Mouse (Mus musculus) myocyte (in vitro differentiated cells): ENCODE data around the gene Pde8a. TPM values are rescaled to one million over a fixed set of nuclear protein-coding genes. Genes with fewer than 3 reads are reported as not detected.

Experiments used
- H3K27me3 ChIP-seq: one replicate; pipeline ENCODE4 v1.6.1; 2011; ENCODE audit not compliant: control insufficient read depth, insufficient read depth, insufficient read length
- H3K36me3 ChIP-seq: one replicate; pipeline ENCODE4 v1.6.1; 2011; ENCODE audit not compliant: control insufficient read depth, insufficient read depth
- H3K4me2 ChIP-seq: one replicate; pipeline ENCODE4 v1.6.1; 2011; ENCODE audit warnings: low read depth, control low read depth
- H3K4me3 ChIP-seq: one replicate; pipeline ENCODE4 v1.5.1; 2011; ENCODE audit warnings: mild to moderate bottlenecking, control low read depth, moderate library complexity
- H3K79me2 ChIP-seq: one replicate; pipeline ENCODE4 v1.6.1; 2011; ENCODE audit not compliant: control insufficient read depth, insufficient read depth
- H3ac ChIP-seq: one replicate; pipeline ENCODE4 v1.6.1; 2011; ENCODE audit not compliant: control insufficient read depth, insufficient read length
- CEBPB ChIP-seq: IDR thresholded peaks from 2 replicates; pipeline ENCODE4 v1.6.1; 2011; ENCODE audit warnings: mild to moderate bottlenecking, moderate library complexity; ENCODE audit not compliant: poor library complexity, insufficient read depth, severe bottlenecking
- E2F4 ChIP-seq: IDR thresholded peaks from one replicate; pipeline ENCODE4 v1.6.1; 2011; ENCODE audit warnings: mild to moderate bottlenecking, control low read depth, moderate library complexity; ENCODE audit not compliant: insufficient read depth
- MAX ChIP-seq: IDR thresholded peaks from one replicate; pipeline ENCODE4 v1.6.1; 2011; ENCODE audit warnings: low read depth, mild to moderate bottlenecking, control low read depth
- MYOD1 ChIP-seq, 3 experiments: IDR thresholded peaks; one replicate each; pipeline ENCODE4 v1.6.1; 2011; ENCODE audit warnings: control low read depth in 2 of 3, low read depth in 2 of 3, mild to moderate bottlenecking in 2 of 3, moderate library complexity in 1 of 3; ENCODE audit not compliant: insufficient read length in 2 of 3, control insufficient read depth in 1 of 3
- MYOG ChIP-seq, 3 experiments: IDR thresholded peaks; one replicate each; pipeline ENCODE4 v1.6.1; 2011; ENCODE audit warnings: control low read depth in 2 of 3, low read depth in 2 of 3, mild to moderate bottlenecking in 2 of 3; ENCODE audit not compliant: insufficient read length in 2 of 3, control insufficient read depth in 1 of 3, insufficient read depth in 1 of 3
- POLR2A ChIP-seq: IDR thresholded peaks from one replicate; pipeline ENCODE4 v1.6.1; 2011; ENCODE audit warnings: low read depth, mild to moderate bottlenecking, control low read depth, moderate library complexity; ENCODE audit not compliant: insufficient read length
- POLR2AphosphoS2 ChIP-seq: IDR thresholded peaks from one replicate; pipeline ENCODE4 v1.6.1; 2011; ENCODE audit warnings: low read depth, control low read depth; ENCODE audit not compliant: insufficient read length
- REST ChIP-seq: IDR thresholded peaks from one replicate; pipeline ENCODE4 v1.6.1; 2011; ENCODE audit warnings: mild to moderate bottlenecking, control low read depth, moderate library complexity; ENCODE audit not compliant: insufficient read depth, insufficient read length
- SRF ChIP-seq: IDR thresholded peaks from one replicate; pipeline ENCODE4 v1.6.1; 2011; ENCODE audit warnings: low read depth; ENCODE audit not compliant: control insufficient read depth, insufficient read length
- TCF12 ChIP-seq: IDR thresholded peaks from one replicate; pipeline ENCODE4 v1.6.1; 2011; ENCODE audit warnings: mild to moderate bottlenecking, control low read depth; ENCODE audit not compliant: poor library complexity, insufficient read depth, severe bottlenecking
- TCF3 ChIP-seq: IDR thresholded peaks from one replicate; pipeline ENCODE4 v1.6.1; 2011; ENCODE audit warnings: low read depth, control low read depth; ENCODE audit not compliant: insufficient read length
- USF1 ChIP-seq: IDR thresholded peaks from one replicate; pipeline ENCODE4 v1.6.1; 2011; ENCODE audit warnings: low read depth, mild to moderate bottlenecking, control low read depth, moderate library complexity
- polyA plus RNA-seq: library from polyadenylated mRNA; unstranded; fragments of >200 nt; fragmentation: generic; extraction: Trizol; gene quantifications from one replicate; pipeline ENCODE4 v1.2.1, GENCODE M21; 2012; ENCODE audit warnings: missing spikeins

The Pde8a gene
- polyA plus RNA-seq, 1 experiment: 3.5 TPM

DNA sequence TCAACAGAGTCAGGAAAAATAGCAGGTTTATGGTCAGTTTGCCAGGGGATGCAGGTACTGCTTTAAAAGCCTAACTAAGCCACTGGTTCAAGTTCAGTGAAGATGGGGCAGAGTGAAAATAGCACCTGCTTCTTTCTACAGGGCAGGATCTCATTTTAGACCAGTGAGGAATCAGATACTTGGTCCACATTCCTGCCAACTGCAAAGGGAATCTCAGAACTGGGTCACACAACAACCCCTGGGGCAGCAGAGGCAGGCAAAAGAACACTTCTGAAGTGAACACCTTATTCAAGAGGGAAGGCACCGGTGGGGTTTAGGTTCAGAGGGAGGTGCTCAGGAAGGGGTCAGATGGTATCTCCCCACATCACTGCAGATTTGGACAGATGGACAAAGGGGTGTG lies 143.0 kb downstream of the Pde8a start:
- no peak for TF ChIP-seq E2F4
- no peak for TF ChIP-seq REST
- no peak for TF ChIP-seq POLR2AphosphoS2
- TF ChIP-seq SRF: no peak
- no peak overlapping the region for H3ac ChIP-seq
- peaks cover 22% of the 10 kb centered on the region for H3K27me3 ChIP-seq
- no peaks in the 10 kb centered on the region for H3K36me3 ChIP-seq
- no peak overlapping the region for H3K4me3 ChIP-seq
- no peaks in the 10 kb centered on the region for H3K79me2 ChIP-seq
- no peak overlapping the region for H3K4me2 ChIP-seq

DNA sequence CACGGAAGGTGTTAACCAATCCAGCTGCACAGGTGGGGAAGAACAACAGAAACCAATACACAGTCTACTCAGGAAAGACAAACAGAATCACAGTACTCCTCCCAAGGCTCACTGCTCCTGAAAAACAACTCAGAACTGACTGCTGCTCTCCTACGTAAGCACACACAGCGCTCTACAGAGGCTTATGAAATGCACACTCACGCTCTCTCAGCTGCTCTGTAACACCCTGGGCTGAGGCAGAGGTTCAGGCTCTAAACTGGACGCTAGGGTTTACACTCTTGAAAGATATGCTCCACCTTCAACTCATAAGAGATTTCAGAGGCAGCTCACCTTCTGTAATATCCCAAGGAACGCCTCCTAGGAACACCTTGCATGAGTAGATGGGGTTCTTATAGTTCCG lies 143.6 kb downstream of the Pde8a start:
- no peak for TF ChIP-seq POLR2A
- TF ChIP-seq SRF: no peak
- TF ChIP-seq E2F4: no peak
- no peak for TF ChIP-seq USF1
- no peak for TF ChIP-seq CEBPB
- TF ChIP-seq REST: no peak
- H3K36me3 ChIP-seq: no peaks in the 10 kb centered on the region
- H3K27me3 ChIP-seq: peaks cover 17% of the 10 kb centered on the region
- H3K4me2 ChIP-seq: no peak overlapping the region
- no peaks in the 10 kb centered on the region for H3K79me2 ChIP-seq
- no peak overlapping the region for H3K4me3 ChIP-seq
- H3ac ChIP-seq: no peak overlapping the region

DNA sequence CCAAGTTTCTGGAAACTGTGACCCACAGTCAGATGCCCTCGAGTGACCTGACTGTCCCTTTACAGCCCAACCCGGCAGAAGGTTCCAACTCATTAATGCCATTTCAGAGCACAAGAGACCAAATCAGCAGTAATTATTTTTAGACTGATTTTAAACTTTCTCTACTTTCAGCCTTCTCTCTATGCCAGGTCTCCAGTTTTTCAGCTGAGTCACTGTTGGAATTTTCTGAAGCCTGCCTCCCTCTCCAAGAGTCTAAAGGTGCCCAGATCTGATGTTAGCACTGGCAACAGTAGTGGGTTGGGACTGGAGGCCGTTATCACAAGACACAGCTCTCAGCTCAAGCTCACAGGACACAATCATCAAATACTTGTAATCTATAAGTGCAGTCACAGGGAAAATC lies 154.6 kb downstream of the Pde8a start:
- Histone ChIP-seq H3K4me3 (no peak overlapping the region), H3K36me3 (no peaks in the 10 kb centered on the region)
- TF ChIP-seq CEBPB: no peak
- no peak for TF ChIP-seq REST
- no peak for TF ChIP-seq TCF3
- no peak for TF ChIP-seq MAX
- TF ChIP-seq E2F4: no peak
- no peak for TF ChIP-seq SRF
- TF ChIP-seq USF1: no peak
- TF ChIP-seq POLR2A: no peak
- TF ChIP-seq TCF12: no peak
- no peak for TF ChIP-seq MYOD1 (IDR thresholded peaks at IDR 0.05; ENCODE audit: control insufficient read depth in 1 of 3, insufficient read length in 2 of 3, low read depth in 2 of 3)
- TF ChIP-seq MYOG (IDR thresholded peaks at IDR 0.05; ENCODE audit: control insufficient read depth in 1 of 3, insufficient read depth in 1 of 3, insufficient read length in 2 of 3, low read depth in 2 of 3): no peak
- TF ChIP-seq POLR2AphosphoS2: no peak

DNA sequence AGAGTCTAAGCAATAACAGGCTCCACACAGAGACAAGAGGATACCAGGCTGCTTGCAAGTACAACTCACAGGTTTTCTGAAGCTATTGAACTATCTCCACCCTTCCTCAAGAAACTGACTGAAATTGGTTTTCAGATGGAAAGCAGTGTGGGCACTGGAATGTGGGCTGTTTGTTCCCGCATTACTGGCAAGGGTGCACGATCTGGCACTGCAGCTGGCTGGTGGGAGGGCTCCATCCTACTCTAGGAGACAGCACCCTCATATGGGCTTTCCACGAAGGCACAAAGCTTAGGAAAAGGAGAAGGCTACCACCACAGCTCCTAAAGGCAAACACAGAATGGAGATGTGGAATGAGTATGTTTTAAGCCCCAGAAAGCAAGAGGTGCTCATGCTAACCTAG lies 156.3 kb downstream of the Pde8a start:
- H3K4me3 ChIP-seq: no peak overlapping the region
- H3K79me2 ChIP-seq: no peaks in the 10 kb centered on the region
- no peak overlapping the region for H3ac ChIP-seq
- H3K27me3 ChIP-seq: peaks cover 18% of the 10 kb centered on the region
- no peak for TF ChIP-seq POLR2AphosphoS2
- TF ChIP-seq MYOG (IDR thresholded peaks at IDR 0.05; ENCODE audit: control insufficient read depth in 1 of 3, insufficient read depth in 1 of 3, insufficient read length in 2 of 3, low read depth in 2 of 3): no peak
- TF ChIP-seq TCF3: no peak
- no peak for TF ChIP-seq E2F4
- no peak for TF ChIP-seq SRF
- TF ChIP-seq MAX: no peak
- no peak for TF ChIP-seq TCF12
- TF ChIP-seq USF1: no peak
- no peak for TF ChIP-seq REST
- no peak for TF ChIP-seq MYOD1 (IDR thresholded peaks at IDR 0.05; ENCODE audit: control insufficient read depth in 1 of 3, insufficient read length in 2 of 3, low read depth in 2 of 3)
- TF ChIP-seq CEBPB: no peak
- TF ChIP-seq POLR2A: no peak
- H3K4me2 ChIP-seq: no peak overlapping the region
- no peaks in the 10 kb centered on the region for H3K36me3 ChIP-seq

More for the DNA sequence above, 154.6 kb downstream of the Pde8a start:
- Histone ChIP-seq H3ac (no peak overlapping the region), H3K79me2 (no peaks in the 10 kb centered on the region), H3K4me2 (no peak overlapping the region), H3K27me3 (peaks cover 33% of the 10 kb centered on the region)

DNA sequence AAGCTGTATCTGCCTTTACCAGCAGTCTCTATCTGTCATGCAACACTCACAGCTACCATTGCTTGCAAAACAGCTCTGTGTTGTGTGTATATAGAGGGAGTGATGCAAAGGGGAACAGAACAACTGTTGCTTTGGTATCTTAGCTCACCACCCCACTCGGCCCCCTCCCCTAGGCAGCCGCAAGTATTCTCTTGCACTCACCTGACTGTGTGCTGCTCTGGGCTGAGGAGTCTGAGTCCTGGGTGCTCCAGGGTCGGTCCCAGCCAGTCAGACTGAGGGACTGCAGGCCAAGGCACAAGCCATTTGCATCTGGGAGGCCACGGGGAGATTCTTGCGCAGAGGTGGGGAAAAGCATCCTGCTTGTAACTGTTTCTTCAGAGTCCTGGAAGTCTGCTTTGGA lies 158.4 kb downstream of the Pde8a start:
- no peak overlapping the region for H3K4me2 ChIP-seq
- TF ChIP-seq SRF: no peak
- no peak for TF ChIP-seq MAX
- no peak for TF ChIP-seq CEBPB
- TF ChIP-seq REST: no peak
- no peak for TF ChIP-seq TCF12
- no peak for TF ChIP-seq POLR2A
- TF ChIP-seq POLR2AphosphoS2: no peak
- TF ChIP-seq USF1: no peak
- no peak for TF ChIP-seq MYOD1 (IDR thresholded peaks at IDR 0.05; ENCODE audit: control insufficient read depth in 1 of 3, insufficient read length in 2 of 3, low read depth in 2 of 3)
- no peak for TF ChIP-seq E2F4
- TF ChIP-seq TCF3: no peak
- no peak for TF ChIP-seq MYOG (IDR thresholded peaks at IDR 0.05; ENCODE audit: control insufficient read depth in 1 of 3, insufficient read depth in 1 of 3, insufficient read length in 2 of 3, low read depth in 2 of 3)

More for the DNA sequence above, 158.4 kb downstream of the Pde8a start:
- Histone ChIP-seq H3ac (no peak overlapping the region), H3K36me3 (no peaks in the 10 kb centered on the region), H3K27me3 (peaks cover 17% of the 10 kb centered on the region), H3K4me3 (no peak overlapping the region), H3K79me2 (no peaks in the 10 kb centered on the region)
